Mouse (Mus musculus) cortical plate, adult 2 months (tissue): ENCODE measurements at regions not wholly inside any gene's neighbourhood (a gene's known extent, or its start where the extent isn't known, plus 50 kb on each side); places are given as distances from the start of the nearest gene placed in this dataset.

Experiments
- CTCF ChIP-seq: fragments of 200-500 bp; IDR thresholded peaks from 2 replicates; pipeline ENCODE4 v1.5.1; 2011; ENCODE audit warnings: mild to moderate bottlenecking, control low read depth, low read length; ENCODE audit not compliant: insufficient read depth; ENCODE audit errors: extremely low read depth
- POLR2A ChIP-seq: fragments of 200-500 bp; IDR thresholded peaks from 2 replicates; pipeline ENCODE4 v1.6.1; 2011; ENCODE audit warnings: mild to moderate bottlenecking, low read length, control low read depth; ENCODE audit not compliant: insufficient read depth; ENCODE audit errors: extremely low read depth

- TF ChIP-seq POLR2A (no peak), CTCF (no peak)
Measured at GRCm38 (mm10) chr13:64594376-64594775, 96.8 kb upstream of the Fam240b start.
